Mouse (Mus musculus): ENCODE results near the gene Olfr1328. TPM values are rescaled to one million over a fixed set of nuclear protein-coding genes. Genes with fewer than 3 reads are reported as not detected.
"Not testable (repeated sequence)": the region's sequence is repeated elsewhere in the genome, so short reads cannot be mapped to it uniquely, and the experiment has no call there.

Gene Olfr1328
- total RNA-seq (2014; fragmentation: Nextera tagmentation), result not detected in 2 replicates
- total RNA-seq (2017), result 0.06 and 0.11 TPM in 2 replicates
- polyA plus RNA-seq (2012), result not detected in 2 replicates

DNA sequence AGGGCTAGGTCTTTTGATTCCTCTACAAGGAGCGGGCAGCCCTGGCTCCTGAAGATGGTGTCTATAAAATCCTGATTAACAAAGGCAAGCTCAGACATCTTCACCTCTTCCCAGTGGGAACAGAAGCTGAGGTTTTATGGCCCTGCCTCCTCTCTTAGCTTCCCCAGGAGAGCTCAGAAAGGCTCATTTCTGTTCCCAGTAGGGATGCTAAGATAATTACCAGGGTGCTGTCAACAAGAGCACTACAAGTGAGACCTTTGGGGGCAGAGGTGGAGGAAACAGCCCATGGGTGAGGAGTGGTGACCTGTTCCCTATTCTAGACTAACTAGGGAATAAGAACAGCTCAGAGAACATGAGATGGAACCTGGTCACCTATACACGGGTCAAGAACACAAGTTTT lies at the start of gene Olfr1328:
Gene Olfr1328 (minus strand): TSS at position 101 of the 400 bp plus-strand sequence.
- ATAC-seq (ENCODE audit: extremely low read depth, insufficient number of reproducible peaks, low FRiP score, poor library complexity, severe bottlenecking) (no peak), DNase-seq (ENCODE audit: low spot score) (no peak)
- Histone ChIP-seq H3K4me1 (ENCODE audit: insufficient read depth, low read depth, low read length) (no peaks in the 10 kb centered on the region), H3K27me3 (ENCODE audit: insufficient read depth, low read length) (peaks cover 7% of the 10 kb centered on the region; the same call in 1 of the 2 replicates), H3K4me3 (ENCODE audit: low read depth, low read length) (no peak within 1 kb of the TSS), H3K9me3 (replicated peaks) (no peaks in the 10 kb centered on the region), H3K36me3 (replicated peaks) (no peaks in the 10 kb centered on the region)
- TF ChIP-seq CTCF (IDR thresholded peaks at IDR 0.05; ENCODE audit: low read depth, low read length) (no peak), TAL1 (conservative IDR thresholded peaks at IDR 0.05; ENCODE audit: low read depth, low read length) (no peak), GATA1 (IDR thresholded peaks at IDR 0.05; ENCODE audit: borderline replicate concordance, low read length) (no peak), GATA2 (IDR thresholded peaks at IDR 0.05; ENCODE audit: borderline replicate concordance, low read depth, low read length) (no peak), POLR2AphosphoS5 (IDR thresholded peaks at IDR 0.05; ENCODE audit: insufficient replicate concordance, low read depth, low read length) (no peak)

DNA sequence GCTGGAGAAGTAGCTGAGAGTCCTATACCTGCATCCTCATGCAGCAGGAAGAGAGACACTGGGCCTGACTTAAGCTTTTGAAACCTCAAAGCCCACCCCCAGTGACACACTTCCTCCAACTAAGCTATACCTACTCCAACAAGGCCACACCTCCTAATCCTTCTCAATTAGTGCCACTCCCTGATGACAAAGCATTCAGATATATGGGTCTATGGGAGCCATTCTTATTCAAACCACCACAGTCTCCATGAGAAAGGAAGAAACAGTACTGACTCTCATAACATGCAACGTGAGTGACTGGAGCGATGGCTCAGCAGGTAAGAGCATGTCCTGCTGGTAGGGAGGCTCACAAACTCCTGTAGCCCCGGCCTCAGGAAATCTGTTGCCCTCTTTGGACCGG lies 46.9 kb upstream of the Olfr1328 start:
- Histone ChIP-seq H3K4me3 (ENCODE audit: low read depth, low read length) (no peak overlapping the region), H3K27me3 (ENCODE audit: insufficient read depth, low read length) (peaks cover 33% of the 10 kb centered on the region), H3K9me3 (replicated peaks) (peaks cover 5% of the 10 kb centered on the region; the same call in 1 of the 2 replicates), H3K36me3 (replicated peaks) (no peaks in the 10 kb centered on the region), H3K4me1 (ENCODE audit: insufficient read depth, low read depth, low read length) (peaks cover 4% of the 10 kb centered on the region; the same call in 1 of the 2 replicates)
- ATAC-seq (ENCODE audit: extremely low read depth, insufficient number of reproducible peaks, low FRiP score, poor library complexity, severe bottlenecking) (no peak), DNase-seq (ENCODE audit: low spot score) (no peak)
- TF ChIP-seq GATA1 (IDR thresholded peaks at IDR 0.05; ENCODE audit: borderline replicate concordance, low read length) (no peak), TAL1 (conservative IDR thresholded peaks at IDR 0.05; ENCODE audit: low read depth, low read length) (no peak), CTCF (IDR thresholded peaks at IDR 0.05; ENCODE audit: low read depth, low read length) (no peak), GATA2 (IDR thresholded peaks at IDR 0.05; ENCODE audit: borderline replicate concordance, low read depth, low read length) (no peak), POLR2AphosphoS5 (IDR thresholded peaks at IDR 0.05; ENCODE audit: insufficient replicate concordance, low read depth, low read length) (no peak)

GRCm38 (mm10) chr4:118973281-118973680 lies 34.9 kb upstream of the Olfr1328 start:
- Histone ChIP-seq H3K4me3 (ENCODE audit: low read depth, low read length) (no peak overlapping the region), H3K4me1 (ENCODE audit: insufficient read depth, low read depth, low read length) (peaks cover 4% of the 10 kb centered on the region; the same call in 1 of the 2 replicates), H3K9me3 (replicated peaks) (no peaks in the 10 kb centered on the region), H3K36me3 (replicated peaks) (no peaks in the 10 kb centered on the region), H3K27me3 (ENCODE audit: insufficient read depth, low read length) (peaks cover 15% of the 10 kb centered on the region)
- no peak for ATAC-seq (ENCODE audit: extremely low read depth, insufficient number of reproducible peaks, low FRiP score, poor library complexity, severe bottlenecking)
- no peak for DNase-seq (ENCODE audit: low spot score)
- no peak for TF ChIP-seq GATA2 (IDR thresholded peaks at IDR 0.05; ENCODE audit: borderline replicate concordance, low read depth, low read length)

DNA sequence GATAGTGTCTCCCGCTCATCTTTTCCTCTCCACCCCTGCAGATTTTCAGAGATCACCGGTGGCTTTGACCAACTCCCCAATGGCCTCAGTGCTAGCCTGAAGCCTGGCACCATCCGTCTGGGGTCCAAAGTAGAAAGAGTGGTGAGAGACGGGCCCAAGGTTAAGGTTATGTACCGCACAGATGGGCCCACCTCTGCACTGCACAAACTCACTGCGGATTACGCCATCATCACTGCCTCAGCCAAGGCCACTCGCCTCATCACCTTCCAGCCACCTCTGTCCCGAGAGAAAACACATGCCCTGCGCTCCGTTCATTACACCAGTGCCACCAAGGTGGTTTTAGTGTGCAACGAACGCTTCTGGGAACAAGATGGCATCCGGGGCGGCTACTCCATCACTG lies 29.3 kb upstream of the Olfr1328 start:
- no peaks in the 10 kb centered on the region for H3K4me1 ChIP-seq (ENCODE audit: insufficient read depth, low read depth, low read length)
- no peaks in the 10 kb centered on the region for H3K36me3 ChIP-seq (replicated peaks)
- peaks cover 14% of the 10 kb centered on the region; the same call in 1 of the 2 replicates for H3K27me3 ChIP-seq (ENCODE audit: insufficient read depth, low read length)
- TF ChIP-seq GATA1 (IDR thresholded peaks at IDR 0.05; ENCODE audit: borderline replicate concordance, low read length) (no peak), TAL1 (conservative IDR thresholded peaks at IDR 0.05; ENCODE audit: low read depth, low read length) (no peak), POLR2AphosphoS5 (IDR thresholded peaks at IDR 0.05; ENCODE audit: insufficient replicate concordance, low read depth, low read length) (no peak), CTCF (IDR thresholded peaks at IDR 0.05; ENCODE audit: low read depth, low read length) (no peak), GATA2 (IDR thresholded peaks at IDR 0.05; ENCODE audit: borderline replicate concordance, low read depth, low read length) (no peak)
- ATAC-seq (ENCODE audit: extremely low read depth, insufficient number of reproducible peaks, low FRiP score, poor library complexity, severe bottlenecking) (no peak), DNase-seq (ENCODE audit: low spot score) (no peak)
- H3K9me3 ChIP-seq (replicated peaks), result no peaks in the 10 kb centered on the region
- H3K4me3 ChIP-seq (ENCODE audit: low read depth, low read length), result no peak overlapping the region

DNA sequence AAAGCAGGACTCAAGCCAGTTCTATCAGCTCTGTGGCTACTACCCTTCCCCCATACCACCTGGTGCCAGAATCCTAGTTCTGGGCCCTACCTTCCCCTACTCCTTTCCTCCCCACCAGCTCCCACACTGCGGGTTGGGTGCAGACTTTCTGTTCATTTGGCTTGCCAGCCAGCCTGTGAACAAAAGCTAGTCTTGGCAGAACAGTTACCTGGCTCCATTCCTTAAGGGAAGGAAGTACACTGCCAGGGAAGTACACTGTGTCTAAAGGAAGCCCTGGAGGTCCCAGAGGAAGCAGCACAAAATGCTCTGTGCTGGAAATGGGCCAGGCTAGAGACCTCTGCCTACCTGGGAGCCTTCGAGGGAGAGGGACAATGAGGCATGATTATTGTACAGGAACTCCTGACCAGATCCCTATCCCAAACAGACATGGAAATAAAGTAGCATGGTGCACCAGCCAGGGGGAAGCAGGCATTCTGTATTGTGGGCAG lies 22.8 kb upstream of the Olfr1328 start, which contains the start of gene Lao1:
Gene Lao1 (plus strand): TSS at position 438 of the 488 bp plus-strand sequence.
- TF ChIP-seq CTCF (IDR thresholded peaks at IDR 0.05; ENCODE audit: low read depth, low read length) (no peak), GATA1 (IDR thresholded peaks at IDR 0.05; ENCODE audit: borderline replicate concordance, low read length) (no peak), POLR2AphosphoS5 (IDR thresholded peaks at IDR 0.05; ENCODE audit: insufficient replicate concordance, low read depth, low read length) (no peak), GATA2 (IDR thresholded peaks at IDR 0.05; ENCODE audit: borderline replicate concordance, low read depth, low read length) (no peak), TAL1 (conservative IDR thresholded peaks at IDR 0.05; ENCODE audit: low read depth, low read length) (no peak)

DNA sequence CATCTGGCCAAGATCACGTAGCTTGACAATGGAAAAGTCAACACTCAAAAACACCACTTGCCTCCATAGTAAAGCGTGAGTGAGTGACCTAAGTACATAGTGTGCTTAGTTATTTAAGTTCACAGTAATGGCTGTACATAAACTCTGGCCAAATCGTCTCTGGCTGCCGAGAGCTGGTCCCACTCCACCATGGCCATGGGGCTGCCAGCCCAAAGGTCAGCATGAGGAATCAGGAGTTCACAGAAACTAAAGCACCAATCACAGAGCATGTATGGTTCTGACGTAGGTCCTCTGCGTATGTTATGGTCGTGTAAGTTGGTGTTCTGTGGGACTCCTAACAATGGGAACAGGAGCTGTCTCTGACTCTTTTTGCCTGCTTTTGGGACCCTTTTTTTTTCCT lies 20.4 kb upstream of the Olfr1328 start:
- Histone ChIP-seq H3K9me3 (replicated peaks) (no peaks in the 10 kb centered on the region), H3K4me1 (ENCODE audit: insufficient read depth, low read depth, low read length) (no peaks in the 10 kb centered on the region), H3K4me3 (ENCODE audit: low read depth, low read length) (no peak overlapping the region), H3K36me3 (replicated peaks) (no peaks in the 10 kb centered on the region), H3K27me3 (ENCODE audit: insufficient read depth, low read length) (peaks cover 10% of the 10 kb centered on the region; the same call in 1 of the 2 replicates)
- TF ChIP-seq CTCF (IDR thresholded peaks at IDR 0.05; ENCODE audit: low read depth, low read length) (no peak), TAL1 (conservative IDR thresholded peaks at IDR 0.05; ENCODE audit: low read depth, low read length) (no peak), POLR2AphosphoS5 (IDR thresholded peaks at IDR 0.05; ENCODE audit: insufficient replicate concordance, low read depth, low read length) (no peak), GATA1 (IDR thresholded peaks at IDR 0.05; ENCODE audit: borderline replicate concordance, low read length) (no peak), GATA2 (IDR thresholded peaks at IDR 0.05; ENCODE audit: borderline replicate concordance, low read depth, low read length) (no peak)
- DNase-seq (ENCODE audit: low spot score), result no peak
- no peak for ATAC-seq (ENCODE audit: extremely low read depth, insufficient number of reproducible peaks, low FRiP score, poor library complexity, severe bottlenecking)

More for the DNA sequence above, 22.8 kb upstream of the Olfr1328 start, which contains the start of gene Lao1:
- no peaks in the 10 kb centered on the region for H3K9me3 ChIP-seq (replicated peaks)
- no peaks in the 10 kb centered on the region for H3K36me3 ChIP-seq (replicated peaks)
- no peak within 1 kb of the TSS for H3K4me3 ChIP-seq (ENCODE audit: low read depth, low read length)
- peaks cover 10% of the 10 kb centered on the region; the same call in 1 of the 2 replicates for H3K27me3 ChIP-seq (ENCODE audit: insufficient read depth, low read length)
- no peak for ATAC-seq (ENCODE audit: extremely low read depth, insufficient number of reproducible peaks, low FRiP score, poor library complexity, severe bottlenecking)
- DNase-seq (ENCODE audit: low spot score), result no peak
- H3K4me1 ChIP-seq (ENCODE audit: insufficient read depth, low read depth, low read length), result no peaks in the 10 kb centered on the region

DNA sequence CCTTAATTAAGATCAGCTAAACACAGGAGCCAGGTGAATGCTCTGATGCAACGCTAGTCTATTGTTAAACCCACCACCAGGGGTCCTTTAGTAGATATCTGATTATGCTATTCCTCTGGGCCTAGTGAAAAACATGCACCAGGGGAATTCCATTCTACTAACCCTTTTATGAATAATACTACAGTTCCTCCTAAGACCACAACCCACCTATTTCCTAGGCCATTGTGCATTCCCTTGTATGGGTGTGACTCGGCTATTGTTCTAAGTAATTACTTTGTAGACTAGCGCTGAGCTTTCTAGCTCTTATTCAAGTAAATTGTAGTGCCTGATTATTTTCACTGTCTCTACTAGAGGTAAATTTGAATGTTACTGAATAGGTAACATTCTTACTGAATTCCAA lies 7.1 kb downstream of the Olfr1328 start:
- ATAC-seq (ENCODE audit: extremely low read depth, insufficient number of reproducible peaks, low FRiP score, poor library complexity, severe bottlenecking); H3K36me3 ChIP-seq (replicated peaks); H3K9me3 ChIP-seq (replicated peaks); H3K4me3 ChIP-seq (ENCODE audit: low read depth, low read length); DNase-seq (ENCODE audit: low spot score); H3K4me1 ChIP-seq (ENCODE audit: insufficient read depth, low read depth, low read length); H3K27me3 ChIP-seq (ENCODE audit: insufficient read depth, low read length): not testable (repeated sequence)

DNA sequence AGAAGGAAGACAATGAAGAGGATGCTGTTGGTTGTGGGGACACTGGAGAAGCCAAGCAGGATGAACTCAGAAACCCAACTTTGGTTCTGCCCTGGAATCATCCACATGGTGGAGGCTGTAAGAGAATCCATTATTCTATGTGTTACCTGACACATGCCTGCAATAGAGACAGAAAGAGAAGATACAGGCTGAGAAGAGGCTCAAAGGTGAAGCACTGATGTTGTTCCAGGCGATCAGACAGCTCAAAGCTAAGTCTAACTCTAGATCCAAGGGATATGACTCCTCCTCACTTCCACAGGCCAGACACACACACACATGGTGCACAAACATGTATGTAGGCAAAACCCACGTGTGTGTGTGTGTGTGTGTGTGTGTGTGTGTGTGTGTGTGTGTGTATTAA lies 21.0 kb downstream of the Olfr1328 start, which contains the start of gene Olfr1329:
Gene Olfr1329 (minus strand): TSS at position 101 of the 400 bp plus-strand sequence.
- ATAC-seq (ENCODE audit: extremely low read depth, insufficient number of reproducible peaks, low FRiP score, poor library complexity, severe bottlenecking), result not testable (repeated sequence)

More for the DNA sequence above, 21.0 kb downstream of the Olfr1328 start, which contains the start of gene Olfr1329:
- DNase-seq (ENCODE audit: low spot score); H3K27me3 ChIP-seq (ENCODE audit: insufficient read depth, low read length); H3K36me3 ChIP-seq (replicated peaks); H3K9me3 ChIP-seq (replicated peaks); H3K4me1 ChIP-seq (ENCODE audit: insufficient read depth, low read depth, low read length); H3K4me3 ChIP-seq (ENCODE audit: low read depth, low read length): not testable (repeated sequence)
